Mouse (Mus musculus) frontal cortex, postnatal 10 days (tissue): ENCODE measurements at regions not wholly inside any gene's neighbourhood (a gene's known extent, or its start where the extent isn't known, plus 50 kb on each side); places are given as distances from the start of the nearest gene placed in this dataset.

ENCODE experiments used
- DNase-seq, 2 experiments: peaks; one replicate each; pipeline ENCODE4 v3.0.0; 2022; ENCODE audit warnings: low spot score in 2 of 2, mixed read lengths in 1 of 2

DNA sequence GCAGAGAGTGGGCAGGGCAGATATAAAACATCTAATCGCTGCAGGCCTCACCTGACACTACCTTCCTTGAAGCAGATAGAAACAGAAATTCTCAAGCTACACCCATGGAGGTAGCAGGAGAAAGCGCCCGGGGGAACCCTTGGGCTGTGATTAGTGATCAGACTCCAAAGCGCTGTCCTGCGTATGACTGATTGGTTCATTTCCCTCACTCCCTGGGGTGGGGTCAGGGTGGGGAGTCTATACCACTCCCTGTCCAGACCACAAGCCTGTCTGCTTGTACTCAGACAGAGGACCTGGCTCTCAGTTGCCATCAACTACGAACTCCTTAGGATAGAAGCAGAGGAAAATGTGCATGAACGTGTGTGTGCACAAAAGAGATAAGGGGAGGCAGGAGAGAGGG, 77.7 kb downstream of the Gm826 start:
- DNase-seq = no peak

DNA sequence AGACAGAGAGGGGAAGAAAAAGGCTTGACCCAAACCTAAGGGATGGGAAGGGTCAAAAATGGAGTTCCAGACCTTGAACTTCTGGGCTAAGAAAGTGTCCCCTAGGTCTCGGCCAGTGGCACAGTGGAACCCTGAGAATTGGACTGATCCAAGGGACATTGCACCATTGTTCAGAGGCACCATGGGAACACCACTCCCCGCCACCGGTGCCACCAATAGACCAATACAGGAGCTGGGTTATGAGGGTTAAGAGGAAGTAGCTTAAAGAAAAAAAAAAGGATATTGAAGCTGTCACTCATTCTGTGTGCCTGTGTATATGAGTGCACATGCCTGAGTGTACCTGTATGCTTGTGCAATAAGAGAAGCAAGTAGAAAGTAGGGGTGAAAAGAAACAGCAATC, 83.7 kb downstream of the Gm826 start:
- no peak for DNase-seq

DNA sequence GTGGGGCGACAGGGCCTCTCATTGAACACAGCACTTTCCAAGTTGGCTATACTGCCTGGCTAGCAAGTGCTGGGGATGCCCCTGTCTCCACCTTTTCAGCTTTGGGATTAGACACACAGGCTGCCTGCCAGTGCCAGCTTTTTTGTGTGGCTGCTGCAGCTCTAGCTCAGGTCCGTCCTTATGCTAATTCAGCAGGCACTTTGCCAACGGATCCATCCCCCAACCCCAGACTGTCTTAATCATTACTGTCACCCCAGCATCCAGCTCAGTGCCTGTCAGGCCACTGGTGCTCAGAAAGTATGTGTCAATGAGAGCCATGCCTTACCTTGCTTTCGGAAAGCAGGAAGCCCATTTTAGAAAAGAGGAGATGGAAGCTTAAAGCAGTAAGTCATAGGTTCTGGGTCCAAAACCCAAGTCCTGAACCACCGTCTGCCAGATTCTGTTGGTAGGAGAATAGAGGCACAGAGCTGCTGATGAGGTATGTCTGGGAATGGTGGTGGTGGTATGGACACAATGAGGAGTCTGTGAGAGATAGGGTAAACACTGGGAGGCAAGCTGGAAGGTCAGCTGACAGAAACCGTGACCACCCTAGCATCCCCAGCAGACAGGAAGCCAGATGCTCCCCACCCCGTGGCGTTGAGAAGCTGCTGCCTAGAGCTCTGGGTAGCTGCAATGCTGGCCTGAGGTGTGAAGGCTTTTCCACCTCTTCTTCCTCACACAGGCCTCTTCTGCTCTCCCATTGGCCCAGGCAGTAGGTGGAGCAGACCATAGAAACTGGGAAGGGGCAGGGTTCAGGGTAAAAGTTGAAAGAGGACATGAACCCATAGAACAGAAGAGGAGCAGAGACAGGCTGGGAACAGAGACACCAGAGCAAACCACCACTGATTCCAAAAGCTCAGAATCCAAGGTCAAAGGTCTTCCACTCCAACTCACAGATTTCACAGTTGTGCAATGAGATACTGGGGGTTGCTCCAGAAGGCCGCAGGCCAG, 84.6 kb downstream of the Gm826 start:
- DNase-seq = no peak

DNA sequence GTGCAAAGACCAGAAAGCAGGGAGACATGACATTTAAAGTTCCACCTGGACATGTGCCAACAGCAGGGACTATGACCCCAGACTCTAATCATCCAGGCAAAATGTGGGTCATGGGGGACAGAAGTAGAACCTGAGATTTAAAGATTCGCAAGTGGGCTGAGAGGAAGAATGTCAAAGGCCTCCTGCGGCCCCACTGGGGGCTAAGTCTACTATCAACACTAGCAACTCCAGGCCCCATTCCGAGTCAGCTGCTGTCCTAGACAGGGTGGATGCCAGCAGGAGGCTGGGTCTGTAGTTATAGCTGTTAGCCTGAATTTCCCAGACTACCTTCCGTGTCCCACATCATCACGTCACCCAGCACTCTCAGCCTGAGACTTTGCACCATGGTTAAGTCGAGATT, 86.7 kb downstream of the Gm826 start:
- no peak for DNase-seq

DNA sequence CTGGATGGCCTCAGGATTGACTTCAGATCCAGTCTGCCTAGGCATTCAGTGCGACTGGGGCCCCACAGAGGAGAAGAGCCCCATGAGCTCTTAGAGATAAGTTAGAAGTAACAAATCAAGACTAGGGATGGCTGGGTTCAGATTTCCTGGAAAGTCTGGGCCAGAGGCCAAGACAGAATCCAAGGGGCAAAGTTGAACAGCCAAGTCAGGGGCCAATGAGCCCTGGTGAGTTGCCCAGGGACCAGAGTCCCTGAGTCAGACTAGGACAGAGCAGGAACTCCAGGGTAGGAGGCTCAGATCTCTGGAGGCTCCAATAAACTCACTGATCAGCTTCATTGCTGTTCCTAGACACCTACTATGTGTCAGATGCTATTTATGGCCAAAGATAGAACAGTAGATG, 87.6 kb downstream of the Gm826 start:
- DNase-seq = no peak

DNA sequence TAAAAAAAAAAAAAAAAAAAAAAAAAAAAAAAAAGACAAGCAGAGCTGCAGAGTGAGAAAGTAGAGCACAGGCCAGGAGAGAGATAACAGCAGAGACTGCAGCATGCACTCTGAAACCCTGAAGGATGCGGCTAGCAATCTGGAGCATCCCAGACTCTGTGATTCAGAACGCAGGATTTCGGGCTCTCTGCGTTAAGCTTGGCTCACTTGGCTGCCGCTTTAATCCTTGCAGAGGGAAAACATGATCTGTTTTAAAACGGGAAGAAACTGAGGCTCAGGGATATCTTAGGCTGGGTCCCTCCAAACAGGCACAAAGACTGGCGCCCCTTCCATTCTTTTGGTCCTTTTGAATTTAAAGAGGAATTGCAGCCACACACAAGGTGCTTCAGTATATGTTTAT, 89.1 kb downstream of the Gm826 start:
- DNase-seq = no peak

DNA sequence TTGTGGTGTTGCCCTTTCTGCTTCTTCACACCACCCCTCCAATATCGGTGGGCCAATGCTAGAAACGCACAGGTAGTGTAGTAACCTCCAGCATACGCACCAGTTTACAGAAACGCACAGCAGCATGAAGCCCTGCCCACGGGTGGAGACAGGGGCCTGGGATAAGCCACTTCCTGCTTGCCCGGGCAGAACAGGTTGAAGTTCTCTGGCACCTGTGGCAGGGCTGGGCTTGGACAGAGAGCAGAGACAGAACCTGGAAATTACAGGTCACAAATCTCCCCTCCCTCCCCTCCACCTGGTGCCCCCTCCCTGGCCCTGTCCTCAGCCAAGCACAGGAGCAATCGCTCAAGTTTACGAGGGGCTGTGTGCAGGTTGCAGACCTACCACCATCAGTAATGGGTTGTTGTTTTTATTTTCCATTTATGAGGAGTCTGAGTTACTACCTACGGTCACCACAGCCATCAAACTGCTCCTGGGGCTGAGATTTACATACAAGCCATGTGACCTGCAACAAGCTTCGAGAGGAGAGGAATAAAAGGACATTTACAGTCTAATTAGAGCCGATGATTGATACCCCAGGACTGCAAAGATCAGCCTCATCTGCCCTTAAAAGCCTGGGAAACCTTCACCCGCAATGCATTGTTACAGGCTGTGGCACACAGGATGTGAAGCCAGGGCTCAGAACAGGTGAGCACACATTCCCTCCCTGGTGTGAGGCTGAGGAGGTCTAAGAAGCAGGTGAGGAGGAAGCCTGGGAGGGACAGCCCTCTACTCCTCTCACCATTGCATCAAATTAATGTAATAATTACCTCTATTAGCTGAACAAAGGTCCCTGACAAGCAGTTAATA, 93.2 kb downstream of the Gm826 start:
- no peak for DNase-seq

DNA sequence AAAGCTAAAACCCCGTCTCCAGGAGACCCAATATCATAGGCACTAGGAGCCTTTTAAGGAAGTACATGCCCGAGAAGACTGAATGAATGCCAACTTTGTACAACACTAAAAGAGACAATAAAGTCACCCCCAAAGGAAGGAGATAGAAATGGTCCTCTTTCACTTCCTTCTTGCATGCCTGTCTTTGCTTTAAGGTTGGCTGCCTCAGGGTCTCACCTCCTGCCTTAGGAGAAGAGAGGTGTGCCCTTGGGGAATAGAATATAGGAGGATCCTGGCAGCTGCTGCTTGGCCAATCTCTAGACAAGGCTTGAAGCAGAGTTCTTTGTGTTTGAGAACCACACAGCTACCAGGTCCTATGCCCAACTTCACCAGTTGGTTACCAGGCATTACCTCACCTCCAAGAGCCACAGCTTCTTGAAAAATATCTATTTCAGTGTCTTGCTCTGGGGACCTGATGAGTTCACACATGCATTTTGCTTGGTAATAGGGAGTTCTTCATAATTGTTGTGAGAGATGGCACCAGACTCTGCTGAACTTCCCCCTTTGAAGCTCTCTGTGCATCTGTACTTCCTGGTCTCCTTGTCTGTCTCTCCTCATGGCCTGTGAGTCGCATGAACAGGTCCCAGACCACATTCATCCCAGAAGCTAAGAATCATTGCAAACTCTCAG, 96.4 kb downstream of the Gm826 start:
- no peak for DNase-seq

DNA sequence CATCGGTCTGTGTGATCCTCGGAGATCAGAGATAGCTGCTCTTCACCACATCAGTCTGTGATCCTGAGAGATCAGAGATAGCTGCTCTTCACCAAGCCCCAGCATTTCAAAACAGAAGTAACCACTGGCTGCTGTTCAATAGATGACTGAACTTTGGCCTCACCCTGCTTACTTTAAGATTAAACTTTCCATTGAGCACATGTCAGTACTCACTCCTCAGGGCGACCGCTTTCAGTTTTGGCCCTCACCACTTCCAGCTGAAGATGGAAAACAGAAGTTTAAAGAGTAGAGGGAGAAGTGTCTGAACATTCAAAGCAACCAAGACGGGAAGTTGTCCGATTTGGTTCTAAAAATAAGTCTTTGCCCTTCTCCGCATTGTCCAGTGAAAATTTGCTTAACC, 97.2 kb downstream of the Gm826 start:
- no peak for DNase-seq

DNA sequence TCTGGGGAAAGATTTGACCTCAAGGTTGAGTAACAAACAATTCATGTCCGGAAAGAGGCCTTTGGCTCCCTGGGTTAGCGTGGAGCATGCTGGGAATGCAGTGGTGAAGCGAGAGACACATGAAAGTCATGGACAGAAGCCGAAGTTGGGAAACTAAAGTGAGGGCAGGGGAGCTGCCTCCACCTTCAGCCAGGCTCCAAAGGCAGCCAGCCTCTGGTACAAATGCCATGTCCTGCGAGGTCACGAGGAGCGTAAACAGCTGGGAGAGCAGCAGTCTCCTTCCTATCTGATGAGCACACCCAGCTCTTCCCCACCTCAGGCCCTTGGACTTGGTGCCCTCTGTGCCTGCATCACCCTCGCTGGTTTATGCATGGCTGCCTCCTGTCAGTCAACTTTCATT, 103.2 kb downstream of the Gm826 start:
- no peak for DNase-seq

DNA sequence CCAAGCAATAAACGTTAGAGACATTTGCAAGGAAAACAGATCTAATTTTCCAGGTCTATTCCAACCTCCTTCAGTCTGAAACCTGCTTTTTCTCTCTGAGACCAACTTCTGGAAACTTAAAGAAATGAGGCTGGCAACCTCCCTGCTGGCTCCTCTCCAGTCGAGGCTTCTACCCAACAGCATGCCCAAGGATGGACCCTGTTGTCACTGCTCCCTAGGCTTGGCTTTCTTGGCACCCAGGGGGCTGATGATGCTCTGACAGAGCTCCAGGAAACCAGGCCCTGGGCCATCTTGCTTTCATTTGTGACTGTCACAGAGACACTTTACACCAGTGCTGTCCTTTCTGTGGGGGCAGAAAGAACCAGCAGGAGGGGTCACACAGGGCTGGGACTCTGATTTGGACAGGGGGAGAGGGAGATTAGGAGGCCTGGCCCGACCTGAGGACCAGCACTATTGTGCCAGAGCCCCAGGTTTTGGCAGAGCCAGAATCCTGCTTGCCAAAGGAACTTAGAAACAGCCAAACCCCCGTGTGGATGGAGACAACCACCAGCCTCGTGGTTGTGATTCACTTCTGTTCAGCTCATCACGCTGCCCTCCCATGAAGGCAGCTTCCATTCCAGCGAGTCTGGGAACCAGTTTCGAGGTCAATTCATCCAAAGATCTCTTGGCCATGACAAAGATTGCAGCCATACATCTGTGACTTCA, 105.5 kb downstream of the Gm826 start:
- no peak for DNase-seq

DNA sequence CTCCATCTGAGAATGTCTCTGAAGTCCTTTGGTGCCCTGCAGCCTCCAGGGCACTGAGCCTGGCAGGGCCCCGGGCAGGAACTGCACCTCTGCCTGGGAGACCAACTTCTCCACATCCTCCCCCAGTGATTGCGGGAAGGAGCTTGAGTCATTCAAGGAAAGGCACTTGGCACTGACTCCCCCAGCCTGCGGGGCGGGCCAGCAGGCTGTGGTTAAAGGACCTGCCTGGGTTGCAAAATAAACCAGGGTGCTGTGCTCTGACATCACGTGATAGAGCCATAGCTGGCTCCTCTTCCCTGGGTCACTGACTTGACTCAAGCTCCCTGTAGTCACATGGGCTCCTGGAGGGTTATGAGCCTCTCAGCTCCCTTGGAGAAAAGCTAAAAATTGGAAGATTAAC, 108.5 kb downstream of the Gm826 start:
- no peak for DNase-seq

DNA sequence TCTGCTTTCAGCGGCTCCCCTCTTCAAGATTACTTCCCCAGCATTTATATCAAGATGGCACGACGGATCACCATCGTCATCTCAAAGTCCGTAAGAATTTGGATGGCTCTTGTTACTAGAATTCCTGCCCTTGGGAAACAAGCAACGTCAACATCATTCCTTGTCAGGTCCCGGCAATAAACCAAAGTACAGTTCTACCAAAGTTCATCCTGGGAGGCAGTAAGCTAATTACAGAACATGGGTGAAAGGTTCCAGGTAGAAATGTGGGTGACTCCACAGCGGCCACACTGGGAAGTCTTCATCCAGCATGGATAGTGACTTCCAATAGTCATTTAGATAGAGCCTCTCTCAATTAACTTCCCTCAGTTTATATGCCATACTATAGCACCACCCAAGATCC, 110.6 kb downstream of the Gm826 start:
- no peak for DNase-seq

DNA sequence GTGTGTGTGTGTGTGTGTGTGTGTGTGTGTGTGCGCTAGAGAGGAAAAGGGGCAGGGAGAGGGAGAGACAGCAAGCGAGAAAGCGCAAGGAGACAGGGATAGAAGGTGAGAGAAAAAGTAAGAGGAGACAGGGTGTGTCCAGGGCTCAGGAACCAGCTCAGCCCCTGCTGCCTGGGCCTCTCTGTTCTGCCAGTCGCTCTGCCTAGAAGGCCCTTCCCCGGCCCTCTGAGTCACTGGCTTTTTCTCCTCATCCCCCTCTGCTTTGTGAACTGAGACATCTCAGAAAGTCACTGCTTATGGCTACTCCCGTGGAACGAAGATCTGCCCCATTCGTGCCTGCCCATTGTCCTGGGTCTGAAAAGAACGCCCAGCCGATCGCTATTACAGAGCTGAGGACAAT, 112.2 kb downstream of the Gm826 start:
- DNase-seq = no peak

DNA sequence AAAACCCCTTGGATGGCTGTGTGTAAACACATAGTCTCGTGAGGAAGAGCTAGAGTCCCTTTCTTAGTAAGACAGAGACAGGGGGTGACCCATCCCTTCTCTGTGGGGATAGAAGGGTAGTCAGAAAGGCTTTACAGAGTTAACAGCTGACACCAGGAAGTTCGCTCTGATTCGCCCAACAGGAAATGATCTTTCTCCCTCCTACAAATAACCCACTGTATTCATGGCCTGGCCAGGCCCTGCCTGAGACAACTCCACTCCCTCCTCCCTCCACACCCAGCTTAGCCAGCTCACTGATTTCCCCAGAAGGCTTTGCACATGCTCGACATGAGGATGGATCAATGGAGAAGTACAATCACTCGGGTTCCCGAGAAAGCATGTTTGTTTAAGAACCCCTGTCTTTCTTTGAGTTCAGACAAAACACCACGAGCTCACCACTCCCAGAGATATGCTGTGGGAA, 113.4 kb downstream of the Gm826 start:
- no peak for DNase-seq

DNA sequence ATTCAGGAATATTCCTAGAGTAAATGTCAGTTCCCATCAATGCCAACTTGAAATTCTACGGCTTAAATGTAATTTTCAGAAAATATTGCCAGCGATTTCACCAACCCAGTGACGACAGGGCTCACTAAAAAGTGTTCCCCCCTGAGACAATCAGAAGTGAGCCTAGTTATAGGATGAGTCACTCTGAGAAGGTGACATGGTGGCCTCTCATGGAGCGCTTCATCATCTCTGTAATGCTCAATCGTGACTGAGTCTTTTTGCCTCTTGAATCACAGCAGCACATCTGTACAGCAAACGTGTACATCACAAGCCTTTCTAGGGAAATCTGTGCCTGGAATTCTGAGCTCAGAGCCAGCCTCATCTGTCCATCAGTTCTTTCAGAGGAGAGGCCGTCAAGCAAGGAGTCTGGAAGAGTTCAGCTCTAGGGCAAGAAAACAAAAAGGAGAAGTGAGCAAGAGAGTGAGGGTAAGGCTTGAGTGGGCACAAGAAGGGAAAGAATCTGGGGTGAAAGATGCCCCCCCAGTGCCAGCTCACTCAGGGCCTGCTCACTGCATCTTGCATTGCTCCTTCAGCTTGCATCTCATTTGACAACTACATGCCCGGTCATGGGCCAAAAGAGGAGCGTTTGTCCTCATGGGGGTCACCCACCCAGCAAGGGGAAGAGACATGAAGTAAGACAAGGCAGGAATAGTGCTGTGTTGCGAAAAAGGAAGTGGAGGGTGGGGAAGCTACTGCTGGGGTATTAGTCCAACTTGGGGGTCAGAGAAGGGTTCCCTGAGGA, 119.7 kb downstream of the Gm826 start:
- DNase-seq = no peak

DNA sequence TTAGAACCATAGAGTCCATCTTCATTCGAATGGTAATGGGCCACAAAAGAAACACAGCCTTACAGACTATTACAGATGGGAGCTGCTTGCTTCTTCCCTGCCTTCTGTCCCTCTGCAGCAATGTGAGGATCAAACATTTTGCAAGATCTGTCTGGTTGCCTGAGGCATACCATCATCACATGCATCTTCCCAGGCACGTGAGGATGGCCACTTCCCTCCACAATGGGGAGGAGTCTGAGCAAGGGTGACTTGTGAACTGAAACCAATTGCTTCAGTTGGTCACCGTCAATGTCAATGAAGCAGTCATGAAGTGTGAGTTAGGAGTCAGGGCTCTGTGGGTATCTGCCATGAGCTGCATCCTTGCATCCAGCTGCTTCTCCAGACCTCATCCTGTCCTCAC, 123.5 kb downstream of the Gm826 start:
- no peak for DNase-seq

DNA sequence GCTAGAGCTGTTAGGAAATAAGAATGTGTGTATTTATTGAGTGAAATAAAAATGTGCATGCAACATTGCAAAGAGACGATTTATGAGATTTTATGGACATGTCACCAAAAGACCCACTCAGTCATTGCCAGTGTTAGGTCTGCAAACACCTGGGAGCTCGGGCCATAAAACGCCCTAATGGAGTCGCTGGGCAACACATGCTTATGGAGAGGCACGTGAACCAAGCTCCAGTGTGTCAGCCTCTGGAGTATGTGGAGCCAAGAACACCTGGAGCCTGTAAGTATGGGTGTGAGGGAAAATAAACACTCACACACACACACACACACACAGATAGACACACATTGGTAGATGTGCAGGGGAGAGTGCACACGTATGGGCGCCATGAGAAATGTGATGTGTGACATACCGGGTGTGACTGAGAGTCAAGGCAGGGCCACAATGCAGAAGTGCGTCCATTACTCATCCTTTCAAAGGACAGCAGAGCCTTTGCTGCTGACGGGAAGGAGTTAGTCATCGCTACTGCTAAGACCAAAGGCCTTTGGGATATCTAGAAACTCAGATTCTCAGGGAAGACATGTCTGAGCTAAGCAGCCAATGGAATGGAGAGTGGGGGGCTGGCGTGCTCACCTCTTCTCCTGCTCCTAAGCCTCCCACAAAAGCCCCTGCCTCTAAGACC, 124.2 kb downstream of the Gm826 start:
- DNase-seq = no peak

DNA sequence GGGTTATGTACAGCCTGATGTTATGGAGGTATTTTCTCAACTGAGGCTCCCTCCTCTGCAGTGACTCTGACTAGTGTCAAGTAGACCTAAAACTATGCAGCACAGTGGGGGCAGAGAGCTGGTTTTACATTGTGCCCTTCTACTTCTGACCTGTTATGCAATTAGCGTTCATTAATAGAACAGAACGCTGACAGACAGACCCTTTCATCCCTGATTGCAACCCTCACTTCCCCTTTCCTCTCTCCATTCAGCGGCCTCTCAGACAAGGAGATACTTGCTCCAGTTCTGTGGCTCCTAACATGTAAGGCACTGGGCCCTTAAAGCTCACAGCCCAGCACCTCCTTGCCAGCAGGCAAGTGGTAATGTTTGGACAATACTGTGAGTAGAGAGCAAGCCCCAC, 125.7 kb downstream of the Gm826 start:
- DNase-seq = no peak

DNA sequence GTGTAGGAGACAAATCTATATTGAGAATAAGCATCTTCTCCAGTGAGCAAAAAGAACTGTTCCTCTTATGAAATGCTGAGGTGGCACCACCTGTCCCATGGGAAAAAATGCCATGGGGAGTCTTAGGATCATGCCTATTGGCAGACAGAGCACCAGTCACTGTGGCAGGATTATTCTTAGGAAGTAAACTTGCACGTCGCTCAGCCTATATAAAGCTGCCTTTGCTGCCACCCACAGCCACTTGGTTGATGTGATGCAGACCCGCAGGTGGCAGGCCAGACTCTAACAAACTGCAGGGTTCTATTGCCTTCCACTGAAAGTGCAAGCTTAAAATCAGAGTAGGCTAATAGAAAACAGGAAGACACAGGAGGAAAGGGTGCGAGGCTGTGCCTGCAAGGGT, 126.7 kb downstream of the Gm826 start:
- DNase-seq = peak; percentile 17 to 31
